Mouse (Mus musculus): Measurements from ENCODE around the gene Jag2. TPM values are rescaled to one million over a fixed set of nuclear protein-coding genes. Genes with fewer than 3 reads are reported as not detected.

Jag2 gene
- polyA plus RNA-seq, 1 experiment from 2014 or later, result 4.7 TPM

- H3K36me3 ChIP-seq, result peaks cover 17% of the 10 kb centered on the region
- DNase-seq (ENCODE audit: low spot score), result no peak
- peaks cover 45% of the 10 kb centered on the region for H3K4me1 ChIP-seq (replicated peaks)
- H3K4me3 ChIP-seq, result no peak overlapping the region
- 0 out of 2 replicates have a peak overlapping the region, but pooled peaks have one; percentile 35 for H3K27ac ChIP-seq
- 73% methylated on average over 3 of the region's 3 CpGs for WGBS
- H3K9me3 ChIP-seq, result no peaks in the 10 kb centered on the region
- H3K27me3 ChIP-seq (ENCODE audit: insufficient read depth, poor library complexity, severe bottlenecking), result peaks cover 7% of the 10 kb centered on the region; the same call in 1 of the 2 replicates
These were observed 23.5 kb upstream of the Jag2 start for GRCm38 (mm10) chr12:112952926-112953565.

GRCm38 (mm10) chr12:112952433-112952832, 22.9 kb upstream of the Jag2 start:
- peaks cover 10% of the 10 kb centered on the region for H3K36me3 ChIP-seq
- peaks cover 7% of the 10 kb centered on the region; the same call in 1 of the 2 replicates for H3K27me3 ChIP-seq (ENCODE audit: insufficient read depth, poor library complexity, severe bottlenecking)
- 77% methylated on average over 8 of the region's 8 CpGs for WGBS
- DNase-seq (ENCODE audit: low spot score), result no peak
- H3K4me1 ChIP-seq (replicated peaks), result peaks cover 51% of the 10 kb centered on the region
- H3K4me3 ChIP-seq, result no peak overlapping the region
- 0 out of 2 replicates have a peak overlapping the region, but pooled peaks have one; percentile 35 for H3K27ac ChIP-seq
- H3K9me3 ChIP-seq, result no peaks in the 10 kb centered on the region

GRCm38 (mm10) chr12:112951150-112951842, 21.7 kb upstream of the Jag2 start:
- H3K27ac ChIP-seq, result peak overlapping the region; percentile 98
- no peak overlapping the region for H3K4me3 ChIP-seq
- no peaks in the 10 kb centered on the region for H3K9me3 ChIP-seq
- DNase-seq (ENCODE audit: low spot score), result no peak
- 25% methylated on average over 7 of the region's 7 CpGs for WGBS
- H3K36me3 ChIP-seq, result 0 out of 2 replicates have a peak, but pooled peaks cover under 1% of the 10 kb centered on the region
- peaks cover 7% of the 10 kb centered on the region; the same call in 1 of the 2 replicates for H3K27me3 ChIP-seq (ENCODE audit: insufficient read depth, poor library complexity, severe bottlenecking)
- H3K4me1 ChIP-seq (replicated peaks), result peaks cover 57% of the 10 kb centered on the region

- peaks cover 57% of the 10 kb centered on the region for H3K4me1 ChIP-seq (replicated peaks)
- WGBS, result 9% methylated on average over 6 of the region's 6 CpGs
- no peak for DNase-seq (ENCODE audit: low spot score)
These were observed 21.2 kb upstream of the Jag2 start for GRCm38 (mm10) chr12:112950761-112951129.

GRCm38 (mm10) chr12:112950040-112950760, 20.6 kb upstream of the Jag2 start:
- WGBS, result under 1% methylated on average over 58 of the region's 58 CpGs
- peak overlapping the region; percentile 73 for H3K4me3 ChIP-seq
- H3K27me3 ChIP-seq (ENCODE audit: insufficient read depth, poor library complexity, severe bottlenecking), result peaks cover 7% of the 10 kb centered on the region; the same call in 1 of the 2 replicates
- H3K36me3 ChIP-seq, result no peaks in the 10 kb centered on the region
- H3K4me1 ChIP-seq (replicated peaks), result peaks cover 57% of the 10 kb centered on the region
- H3K9me3 ChIP-seq, result no peaks in the 10 kb centered on the region
- DNase-seq (ENCODE audit: low spot score), result peak; percentile 91
- peak overlapping the region; percentile 98 for H3K27ac ChIP-seq

More at GRCm38 (mm10) chr12:112950761-112951129, 21.2 kb upstream of the Jag2 start:
- Histone ChIP-seq H3K9me3 (no peaks in the 10 kb centered on the region), H3K4me3 (peak overlapping the region; percentile 73), H3K36me3 (no peaks in the 10 kb centered on the region), H3K27me3 (ENCODE audit: insufficient read depth, poor library complexity, severe bottlenecking) (peaks cover 7% of the 10 kb centered on the region; the same call in 1 of the 2 replicates), H3K27ac (peak overlapping the region; percentile 98)

- Histone ChIP-seq H3K36me3 (no peaks in the 10 kb centered on the region), H3K9me3 (no peaks in the 10 kb centered on the region), H3K4me1 (replicated peaks) (peaks cover 59% of the 10 kb centered on the region), H3K27ac (peak overlapping the region; percentile 46; the same call in 1 of the 2 replicates), H3K4me3 (no peak overlapping the region), H3K27me3 (ENCODE audit: insufficient read depth, poor library complexity, severe bottlenecking) (peaks cover 16% of the 10 kb centered on the region; the same call in 1 of the 2 replicates)
- WGBS, result 26% methylated on average over 4 of the region's 4 CpGs
- no peak for DNase-seq (ENCODE audit: low spot score)
These were observed 17.7 kb upstream of the Jag2 start for GRCm38 (mm10) chr12:112947307-112947706.

- no peaks in the 10 kb centered on the region for H3K9me3 ChIP-seq
- no peak overlapping the region for H3K27ac ChIP-seq
- peaks cover 9% of the 10 kb centered on the region; the same call in 1 of the 2 replicates for H3K27me3 ChIP-seq (ENCODE audit: insufficient read depth, poor library complexity, severe bottlenecking)
- no peaks in the 10 kb centered on the region for H3K36me3 ChIP-seq
- peaks cover 60% of the 10 kb centered on the region for H3K4me1 ChIP-seq (replicated peaks)
- no peak overlapping the region for H3K4me3 ChIP-seq
- WGBS, result 88% methylated on average over 2 of the region's 2 CpGs
- DNase-seq (ENCODE audit: low spot score), result no peak
These were observed 14.1 kb upstream of the Jag2 start for GRCm38 (mm10) chr12:112943669-112944068.

- Histone ChIP-seq H3K27ac (peak within 1 kb of the TSS; percentile 97), H3K36me3 (no peaks in the 10 kb centered on the region), H3K4me1 (replicated peaks) (peaks cover 59% of the 10 kb centered on the region), H3K4me3 (peak within 1 kb of the TSS; percentile 85), H3K9me3 (no peaks in the 10 kb centered on the region), H3K27me3 (ENCODE audit: insufficient read depth, poor library complexity, severe bottlenecking) (peaks cover 9% of the 10 kb centered on the region; the same call in 1 of the 2 replicates)
- peak; percentile 85 for DNase-seq (ENCODE audit: low spot score)
- whole genome bisulfite sequencing, result 3% methylated on average over 58 of the region's 58 CpGs
These were observed 12.5 kb upstream of the Jag2 start, which contains the start of gene Nudt14 for GRCm38 (mm10) chr12:112941776-112942713. Gene Nudt14, minus strand, starts transcription at chr12:112942124.

- DNase-seq (ENCODE audit: low spot score), result no peak
- Histone ChIP-seq H3K27ac (peak overlapping the region; percentile 97), H3K27me3 (ENCODE audit: insufficient read depth, poor library complexity, severe bottlenecking) (peaks cover 9% of the 10 kb centered on the region; the same call in 1 of the 2 replicates), H3K4me1 (replicated peaks) (peaks cover 57% of the 10 kb centered on the region), H3K36me3 (no peaks in the 10 kb centered on the region), H3K9me3 (no peaks in the 10 kb centered on the region), H3K4me3 (peak overlapping the region; percentile 85)
- 48% methylated on average over 10 of the region's 10 CpGs for WGBS
These were observed 11.7 kb upstream of the Jag2 start for GRCm38 (mm10) chr12:112941156-112941775.

- H3K27ac ChIP-seq, result no peak overlapping the region
- WGBS, result 88% methylated on average over 9 of the region's 9 CpGs
These were observed 11.1 kb upstream of the Jag2 start for GRCm38 (mm10) chr12:112940710-112941109.

GRCm38 (mm10) chr12:112940238-112940637, 10.7 kb upstream of the Jag2 start:
- 88% methylated on average over 4 of the region's 4 CpGs for WGBS
- no peak overlapping the region for H3K4me3 ChIP-seq
- no peaks in the 10 kb centered on the region for H3K9me3 ChIP-seq
- H3K36me3 ChIP-seq, result no peaks in the 10 kb centered on the region
- H3K27me3 ChIP-seq (ENCODE audit: insufficient read depth, poor library complexity, severe bottlenecking), result peaks cover 9% of the 10 kb centered on the region; the same call in 1 of the 2 replicates
- no peak overlapping the region for H3K27ac ChIP-seq
- no peak for DNase-seq (ENCODE audit: low spot score)
- peaks cover 57% of the 10 kb centered on the region for H3K4me1 ChIP-seq (replicated peaks)

More at GRCm38 (mm10) chr12:112940710-112941109, 11.1 kb upstream of the Jag2 start:
- Histone ChIP-seq H3K27me3 (ENCODE audit: insufficient read depth, poor library complexity, severe bottlenecking) (peaks cover 9% of the 10 kb centered on the region; the same call in 1 of the 2 replicates), H3K4me3 (0 out of 2 replicates have a peak overlapping the region, but pooled peaks have one; percentile 85), H3K9me3 (no peaks in the 10 kb centered on the region), H3K4me1 (replicated peaks) (peaks cover 57% of the 10 kb centered on the region), H3K36me3 (no peaks in the 10 kb centered on the region)
- no peak for DNase-seq (ENCODE audit: low spot score)

Measured in hindbrain, embryonic 10.5 days (tissue).